Mouse (Mus musculus): ENCODE measurements around the gene Vmn1r54. TPM values are rescaled to one million over a fixed set of nuclear protein-coding genes. Genes with fewer than 3 reads are reported as not detected.
A peak's percentile ranks its signal among the peaks of the same experiment; 100 is the strongest.

Gene Vmn1r54
- polyA plus RNA-seq, 1 experiment from 2014 or later = not detected

DNA sequence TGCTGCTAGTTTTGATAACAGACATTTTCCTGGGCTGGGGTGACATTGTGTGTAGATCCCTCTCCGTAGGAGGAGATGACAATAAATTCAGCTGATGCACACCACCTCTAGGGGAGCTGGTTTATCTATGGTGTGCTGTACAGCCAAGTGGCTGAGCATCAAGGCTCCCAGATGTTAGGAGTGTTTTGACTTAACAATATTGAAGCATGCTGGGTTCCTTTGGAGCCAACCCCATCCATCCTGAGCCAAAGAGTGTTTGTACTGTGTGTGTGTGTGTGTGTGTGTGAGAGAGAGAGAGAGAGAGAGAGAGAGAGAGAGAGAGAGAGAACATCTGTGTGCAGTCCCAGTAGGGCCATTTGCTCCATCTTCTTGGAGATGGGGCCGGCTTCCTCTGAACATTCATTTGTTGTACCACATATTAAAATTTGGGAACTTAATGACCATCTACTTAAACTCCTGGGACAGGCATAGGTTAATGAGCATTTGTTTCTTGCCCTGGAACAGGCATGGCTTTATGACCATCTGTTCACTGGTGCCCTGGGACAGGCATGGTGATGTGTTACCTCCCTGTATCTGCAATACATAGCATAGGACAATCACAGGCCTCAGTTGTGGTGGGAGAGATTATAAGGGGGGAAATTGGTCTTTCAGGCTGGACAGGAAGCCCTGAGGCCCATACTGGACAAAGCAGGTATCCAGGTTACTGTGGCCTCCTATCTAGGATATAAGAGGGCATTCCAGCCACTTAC lies 71.6 kb downstream of the Vmn1r54 start:
- Histone ChIP-seq H3K9me3 (replicated peaks) (no peaks in the 10 kb centered on the region), H3K4me3 (replicated peaks) (no peak overlapping the region), H3K27ac (replicated peaks) (no peak overlapping the region), H3K9ac (no peak overlapping the region), H3K27me3 (no peaks in the 10 kb centered on the region), H3K4me1 (replicated peaks) (peaks cover 16% of the 10 kb centered on the region), H3K4me2 (no peak overlapping the region), H3K36me3 (replicated peaks) (no peaks in the 10 kb centered on the region; the same call in 1 of the 2 replicates)
- no peak for ATAC-seq (ENCODE audit: insufficient read depth)
- WGBS (ENCODE audit: insufficient replicate concordance) = 67% methylated on average over 2 of the region's 2 CpGs

DNA sequence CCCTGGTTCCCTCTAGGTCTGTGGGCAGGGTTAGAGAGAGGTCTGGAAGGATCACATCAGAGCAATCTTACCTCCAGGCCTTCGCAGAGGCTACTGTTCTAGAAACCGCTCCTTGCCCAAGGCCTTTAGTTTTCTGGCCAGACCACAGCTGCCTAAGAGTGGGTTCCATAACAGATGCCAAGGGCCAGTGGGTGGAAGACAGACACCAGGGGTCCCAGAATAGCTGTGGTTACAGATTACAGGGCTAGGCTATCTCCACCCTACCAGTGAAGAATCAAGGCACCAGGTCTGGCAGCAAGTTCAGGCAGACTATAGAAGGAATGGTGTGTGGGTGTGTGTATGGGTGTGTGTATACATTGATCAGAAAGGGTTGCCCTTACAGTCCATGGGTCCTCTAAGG lies 72.9 kb downstream of the Vmn1r54 start:
- 69% methylated on average over 2 of the region's 2 CpGs for WGBS (ENCODE audit: insufficient replicate concordance)
- no peak overlapping the region for H3K4me3 ChIP-seq (replicated peaks)
- H3K27ac ChIP-seq (replicated peaks) = 0 out of 2 replicates have a peak overlapping the region, but pooled peaks have one; percentile 14
- H3K9ac ChIP-seq = no peak overlapping the region
- ATAC-seq (ENCODE audit: insufficient read depth) = no peak
- H3K9me3 ChIP-seq (replicated peaks) = no peaks in the 10 kb centered on the region
- H3K36me3 ChIP-seq (replicated peaks) = no peaks in the 10 kb centered on the region; the same call in 1 of the 2 replicates
- H3K4me2 ChIP-seq = no peak overlapping the region
- peaks cover 16% of the 10 kb centered on the region for H3K4me1 ChIP-seq (replicated peaks)
- H3K27me3 ChIP-seq = no peaks in the 10 kb centered on the region

DNA sequence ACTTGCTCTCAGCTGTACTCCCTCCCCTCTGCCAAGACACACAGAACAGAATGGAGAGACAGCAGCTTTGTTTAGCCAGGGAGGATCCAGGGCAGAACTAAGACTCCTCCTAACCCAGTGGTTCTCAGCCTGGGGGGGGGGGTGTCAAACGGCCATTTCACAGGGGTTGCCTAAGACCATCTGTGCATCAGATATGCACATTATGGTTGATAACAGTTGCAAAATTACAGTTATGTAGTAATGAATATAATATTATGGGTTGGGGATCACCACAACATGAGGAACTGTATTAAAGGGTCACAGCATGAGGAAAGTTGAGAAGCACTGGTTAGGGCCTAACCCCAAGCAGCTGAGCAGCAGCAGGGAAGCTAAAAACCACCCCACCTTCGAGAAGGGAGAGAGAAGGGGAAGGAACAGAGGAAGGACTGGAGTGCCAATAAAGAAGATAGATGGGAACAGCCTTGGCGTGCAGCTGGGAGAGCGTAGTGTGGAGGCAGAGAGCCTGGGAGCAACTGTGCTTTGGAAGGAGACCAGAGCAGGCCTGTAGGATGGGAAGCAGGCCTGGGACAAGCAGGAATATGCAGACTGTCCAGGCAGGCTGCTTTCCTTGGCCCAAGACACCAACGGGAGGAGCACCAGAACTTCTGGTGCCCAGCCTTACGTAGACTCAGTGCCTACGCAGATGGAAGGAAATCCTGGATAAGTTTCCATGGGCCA lies 73.5 kb downstream of the Vmn1r54 start:
- 60% methylated on average over 7 of the region's 7 CpGs for WGBS (ENCODE audit: insufficient replicate concordance)
- peaks cover 16% of the 10 kb centered on the region for H3K4me1 ChIP-seq (replicated peaks)
- H3K27me3 ChIP-seq = no peaks in the 10 kb centered on the region
- no peak for ATAC-seq (ENCODE audit: insufficient read depth)
- H3K4me2 ChIP-seq = no peak overlapping the region; the same call in 1 of the 2 replicates
- H3K36me3 ChIP-seq (replicated peaks) = no peaks in the 10 kb centered on the region; the same call in 1 of the 2 replicates
- no peaks in the 10 kb centered on the region for H3K9me3 ChIP-seq (replicated peaks)
- peak overlapping the region; percentile 45; the same call in 1 of the 2 replicates for H3K27ac ChIP-seq (replicated peaks)
- H3K9ac ChIP-seq = no peak overlapping the region
- H3K4me3 ChIP-seq (replicated peaks) = no peak overlapping the region

DNA sequence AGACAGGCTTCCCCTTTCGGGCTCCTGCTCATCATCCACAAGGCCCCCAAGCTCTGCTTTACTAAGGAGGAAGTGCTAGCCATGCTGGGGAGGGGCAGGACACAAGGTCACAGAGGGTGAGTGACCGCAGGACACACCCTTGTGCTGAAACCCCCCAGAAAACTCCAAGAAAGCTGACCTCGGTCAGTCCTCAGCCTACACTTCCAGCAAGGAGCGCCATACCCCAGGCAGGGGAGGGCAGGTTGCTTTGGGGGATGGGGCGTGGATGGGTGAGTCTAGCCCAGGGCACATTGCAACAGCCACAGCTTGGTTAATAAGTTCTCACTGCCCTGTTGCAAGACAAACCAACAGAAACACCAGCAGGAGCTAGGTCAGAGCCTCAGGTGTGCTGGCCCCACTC lies 74.3 kb downstream of the Vmn1r54 start:
- Histone ChIP-seq H3K27me3 (no peaks in the 10 kb centered on the region), H3K36me3 (replicated peaks) (no peaks in the 10 kb centered on the region; the same call in 1 of the 2 replicates), H3K4me1 (replicated peaks) (peaks cover 16% of the 10 kb centered on the region), H3K27ac (replicated peaks) (peak overlapping the region; percentile 79), H3K9me3 (replicated peaks) (no peaks in the 10 kb centered on the region), H3K9ac (no peak overlapping the region), H3K4me2 (peak overlapping the region; percentile 25), H3K4me3 (replicated peaks) (no peak overlapping the region)
- WGBS (ENCODE audit: insufficient replicate concordance) = 47% methylated on average over 5 of the region's 5 CpGs
- ATAC-seq (ENCODE audit: insufficient read depth) = peak; percentile 66

Other genes with a start within 250 kb of the Vmn1r54 start
- not detected in 2 replicates for gene Vmn1r47, start 230.2 kb upstream of the Vmn1r54 start, polyA plus RNA-seq (2015; fragmentation: Nextera tagmentation; extraction: Ambion mirVana)
- gene Vmn1r48, start 209.5 kb upstream of the Vmn1r54 start, polyA plus RNA-seq (2015; fragmentation: Nextera tagmentation; extraction: Ambion mirVana) = not detected in 2 replicates
- gene Vmn1r49, start 167.8 kb upstream of the Vmn1r54 start, polyA plus RNA-seq (2015; fragmentation: Nextera tagmentation; extraction: Ambion mirVana) = not detected in 2 replicates
- gene Vmn1r50, start 144.9 kb upstream of the Vmn1r54 start, polyA plus RNA-seq (2015; fragmentation: Nextera tagmentation; extraction: Ambion mirVana) = not detected in 2 replicates
- not detected in 2 replicates for gene Vmn1r51, start 123.7 kb upstream of the Vmn1r54 start, polyA plus RNA-seq (2015; fragmentation: Nextera tagmentation; extraction: Ambion mirVana)
- not detected in 2 replicates for gene Vmn1r52, start 71.5 kb upstream of the Vmn1r54 start, polyA plus RNA-seq (2015; fragmentation: Nextera tagmentation; extraction: Ambion mirVana)
- not detected in 2 replicates for gene V1ra8, start 43.5 kb upstream of the Vmn1r54 start, polyA plus RNA-seq (2015; fragmentation: Nextera tagmentation; extraction: Ambion mirVana)
- not detected in 2 replicates for gene Vmn1r53, start 21.9 kb upstream of the Vmn1r54 start, polyA plus RNA-seq (2015; fragmentation: Nextera tagmentation; extraction: Ambion mirVana)
- gene BC048671, start 54.9 kb downstream of the Vmn1r54 start, polyA plus RNA-seq (2015; fragmentation: Nextera tagmentation; extraction: Ambion mirVana) = 0.10 TPM in 1 of 2 replicates, not detected in the other
- gene Chst13, start 78.9 kb downstream of the Vmn1r54 start, polyA plus RNA-seq (2015; fragmentation: Nextera tagmentation; extraction: Ambion mirVana) = 13.9 and 15.1 TPM in 2 replicates
- gene Uroc1, start 87.0 kb downstream of the Vmn1r54 start, polyA plus RNA-seq (2015; fragmentation: Nextera tagmentation; extraction: Ambion mirVana) = 23.2 and 28.9 TPM in 2 replicates
- 2.9 and 3.0 TPM in 2 replicates for gene Zxdc, start 123.2 kb downstream of the Vmn1r54 start, polyA plus RNA-seq (2015; fragmentation: Nextera tagmentation; extraction: Ambion mirVana)
- gene Cfap100, start 182.5 kb downstream of the Vmn1r54 start, polyA plus RNA-seq (2015; fragmentation: Nextera tagmentation; extraction: Ambion mirVana) = 0.08 TPM in 1 of 2 replicates, not detected in the other
- gene Klf15, start 216.3 kb downstream of the Vmn1r54 start, polyA plus RNA-seq (2015; fragmentation: Nextera tagmentation; extraction: Ambion mirVana) = 18.4 and 22.4 TPM in 2 replicates
- gene Aldh1l1, start 240.1 kb downstream of the Vmn1r54 start, polyA plus RNA-seq (2015; fragmentation: Nextera tagmentation; extraction: Ambion mirVana) = 32.1 and 39.0 TPM in 2 replicates

All from liver, embryonic 15.5 days (tissue).